Mouse (Mus musculus): Measurements from ENCODE around the gene Astn1.
A peak's percentile ranks its signal among the peaks of the same experiment; 100 is the strongest.

Gene Astn1

DNA sequence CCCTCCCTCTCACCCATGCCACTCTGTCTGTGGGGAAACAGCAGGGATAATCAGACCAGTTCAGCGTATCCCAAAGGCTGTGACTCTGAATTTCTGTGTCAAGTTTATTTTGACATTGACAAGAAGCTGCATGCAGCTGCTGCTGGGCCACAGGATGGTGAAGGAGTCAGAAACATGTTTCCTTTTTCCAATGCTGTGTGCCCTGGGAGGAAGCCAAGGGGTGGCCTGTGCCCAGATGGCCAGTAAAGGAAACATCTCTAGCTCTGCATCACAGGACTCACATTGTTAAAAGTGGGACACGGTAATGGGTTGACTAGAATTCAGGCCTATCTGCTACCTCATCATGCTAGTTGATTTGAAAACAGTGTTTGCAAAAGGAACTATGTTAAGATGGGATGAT is 279.2 kb downstream of the Astn1 start:
- no peak for DNase-seq

DNA sequence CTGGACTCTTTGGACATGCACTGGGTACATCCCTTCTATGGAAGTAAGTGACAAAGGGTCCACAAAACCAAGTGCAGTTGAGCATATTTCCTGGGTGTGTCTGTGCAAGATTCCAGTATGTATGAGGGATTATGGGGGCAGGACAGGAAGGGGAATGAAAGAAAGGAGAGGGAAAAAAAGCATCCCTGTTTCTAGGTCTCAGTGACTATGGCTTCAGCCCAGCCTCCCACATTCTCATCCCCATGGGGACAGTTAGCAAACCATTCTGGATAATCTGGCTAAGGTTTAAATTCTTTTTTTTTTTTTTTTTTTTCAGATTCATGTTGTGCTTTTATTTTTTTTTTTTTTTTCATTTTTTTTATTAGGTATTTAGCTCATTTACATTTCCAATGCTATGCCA is 280.2 kb downstream of the Astn1 start:
- DNase-seq = no peak

DNA sequence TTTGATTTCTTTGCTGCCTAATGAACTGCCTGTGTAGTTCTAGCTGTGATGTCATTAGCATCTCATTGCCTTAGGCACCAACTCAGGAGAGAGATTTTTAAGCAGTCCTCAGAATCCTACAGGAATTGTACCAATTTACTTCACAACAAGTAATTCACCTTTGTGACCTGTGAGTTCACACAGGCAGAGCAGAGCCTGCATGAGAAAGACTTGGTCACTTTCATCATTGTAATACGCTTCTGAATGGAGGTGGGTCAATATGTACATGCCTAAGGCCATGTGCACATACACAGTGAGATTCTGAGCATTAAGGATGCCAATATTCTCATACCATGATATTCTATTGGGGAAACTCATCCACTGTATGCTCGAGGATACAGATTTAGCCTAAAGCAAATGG is 290.7 kb downstream of the Astn1 start:
- DNase-seq = no peak

DNA sequence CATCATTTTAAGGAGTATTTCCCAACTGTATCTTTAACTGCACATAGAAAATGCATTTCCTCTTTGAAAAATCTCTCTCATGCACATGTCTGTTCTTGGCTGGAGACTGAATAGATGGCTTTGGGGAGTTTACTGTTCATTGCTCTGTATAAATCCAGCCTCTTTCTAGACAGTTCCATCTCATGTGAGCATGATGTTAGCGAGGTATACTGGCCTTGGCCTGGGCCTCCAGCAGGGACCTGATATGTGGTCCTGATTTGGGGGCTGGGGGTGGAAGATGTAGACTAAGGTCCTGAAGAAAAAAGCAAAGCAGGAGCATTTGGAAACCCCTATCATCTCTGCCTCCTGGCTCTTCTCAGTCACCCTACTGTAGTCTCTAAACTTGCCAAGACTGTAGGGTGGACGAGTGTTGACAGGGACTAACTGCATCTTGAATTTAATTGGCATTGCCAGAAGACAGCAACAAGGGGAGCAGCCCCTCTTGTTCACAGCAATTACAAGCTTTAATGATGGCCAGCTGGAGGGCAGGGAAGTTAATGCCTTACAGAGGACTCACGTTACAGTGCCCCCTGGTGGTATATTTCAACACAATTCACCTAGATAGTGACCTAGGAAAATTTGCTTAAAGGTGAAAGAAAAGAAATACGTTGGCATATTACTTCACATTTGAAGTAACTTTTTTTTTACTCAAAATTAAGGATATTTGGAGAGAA is 291.9 kb downstream of the Astn1 start:
- DNase-seq = peak; percentile 7

DNA sequence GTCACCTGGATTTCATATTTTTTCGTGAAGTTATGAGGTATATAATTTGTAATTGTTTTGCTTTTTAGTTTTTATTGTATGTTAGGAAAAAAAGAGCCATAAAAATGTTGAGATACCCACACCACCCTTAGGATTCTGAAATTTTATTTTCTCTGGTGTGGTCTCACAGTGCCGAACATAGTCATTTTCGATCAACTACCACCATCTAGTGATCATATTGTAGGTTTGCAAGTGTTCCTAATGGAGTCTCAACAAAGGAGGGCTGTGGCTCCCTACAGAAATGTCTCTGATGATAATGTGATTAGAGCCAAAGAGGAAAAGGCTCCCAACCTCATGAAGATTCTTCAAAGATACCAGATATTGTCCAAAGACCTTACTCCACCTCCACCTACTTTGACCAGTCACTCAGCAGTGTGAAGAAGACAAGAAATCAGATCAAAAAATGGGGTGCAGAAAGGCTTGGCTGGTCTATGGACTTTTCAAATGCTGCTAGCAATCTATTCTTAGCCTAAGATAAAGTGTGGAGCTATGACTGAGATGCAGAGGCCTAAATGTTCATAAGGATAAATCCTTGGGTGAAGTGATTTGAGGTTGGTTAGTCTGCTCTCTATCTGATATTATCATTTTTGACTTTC is 292.6 kb downstream of the Astn1 start:
- DNase-seq = no peak

DNA sequence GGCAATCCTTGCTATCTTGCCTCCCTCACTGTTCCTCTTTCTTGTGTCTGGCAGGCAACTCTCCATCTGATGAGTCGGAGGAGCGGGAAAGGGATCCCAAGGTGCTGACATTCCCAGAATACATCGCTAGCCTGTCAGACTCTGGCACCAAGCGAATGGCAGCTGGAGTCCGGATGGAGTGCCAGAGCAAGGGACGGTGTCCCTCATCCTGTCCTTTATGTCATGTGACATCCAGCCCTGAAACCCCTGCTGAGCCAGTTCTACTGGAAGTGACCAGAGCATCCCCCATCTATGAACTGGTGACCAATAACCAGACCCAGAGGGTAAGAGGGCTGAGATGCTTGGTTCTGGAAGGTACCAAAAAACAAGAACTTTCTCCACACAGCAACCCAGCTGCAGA is 294.9 kb downstream of the Astn1 start:
- DNase-seq = no peak

DNA sequence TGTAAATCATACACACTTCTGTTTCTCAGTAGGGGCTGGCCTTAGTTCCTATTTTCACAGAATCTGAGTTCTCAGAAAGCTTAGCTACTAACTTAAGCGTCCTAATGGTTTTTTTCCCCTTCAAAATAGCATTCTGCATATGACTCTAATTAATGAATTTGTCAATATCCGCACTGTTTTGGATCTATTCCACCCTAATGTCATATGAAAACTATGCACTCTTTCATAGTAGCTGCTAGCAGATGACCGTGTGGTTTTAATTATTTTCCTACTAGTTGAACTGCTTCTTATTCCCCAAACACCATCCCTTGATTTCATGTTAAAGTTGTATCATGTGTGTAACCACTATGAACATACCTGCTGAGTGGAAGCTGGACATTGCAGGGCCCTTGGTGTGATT is 303.9 kb downstream of the Astn1 start:
- no peak for DNase-seq

DNA sequence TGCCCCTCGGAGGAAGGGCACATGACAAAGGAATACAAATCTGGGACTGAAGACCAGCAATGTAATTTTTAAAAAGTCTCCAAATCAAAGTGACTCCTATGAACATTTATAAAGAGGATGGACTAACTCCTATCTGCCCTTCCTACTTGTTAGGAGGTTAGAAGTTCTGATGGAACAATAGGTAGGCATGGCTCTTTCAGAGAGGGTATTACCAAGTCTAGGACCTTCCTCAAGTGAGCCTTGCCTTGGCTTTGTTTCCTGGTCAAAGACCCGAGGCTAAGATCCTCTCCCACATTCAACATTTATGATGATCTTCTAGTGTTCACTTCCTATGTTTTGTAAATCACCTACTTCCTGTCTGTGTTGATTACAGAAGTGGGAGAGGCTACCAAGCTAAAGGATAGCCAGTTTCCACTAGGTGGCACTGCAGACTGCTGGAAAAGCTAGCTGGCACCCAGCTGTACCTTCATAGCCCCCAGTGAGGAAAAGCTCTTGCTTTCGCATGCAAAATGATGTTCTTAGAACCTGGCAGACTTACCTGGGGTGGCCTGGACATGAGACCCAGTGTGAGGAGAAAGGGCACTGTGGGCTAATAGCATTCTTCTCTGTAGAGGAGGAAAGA is 308.0 kb downstream of the Astn1 start:
- DNase-seq = peak; percentile 6

DNA sequence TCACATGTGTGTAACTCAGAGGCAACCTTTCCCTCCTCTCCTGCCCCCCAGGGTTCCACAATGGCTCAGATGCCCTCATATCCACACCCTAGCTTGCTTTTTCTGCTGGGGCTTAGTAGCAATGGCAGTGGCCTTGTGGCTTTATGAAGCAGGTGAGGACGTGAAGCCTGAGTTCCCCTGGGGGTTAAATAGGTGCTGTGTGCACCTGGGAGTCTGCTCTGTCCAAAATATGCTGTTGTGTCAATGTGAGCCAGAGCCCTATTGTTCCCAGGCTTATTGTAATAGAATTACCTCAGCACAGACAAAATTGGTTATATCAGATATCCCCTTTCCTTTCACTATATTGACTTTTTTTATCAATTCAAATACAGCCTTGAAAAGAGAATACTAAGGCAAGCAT is 325.7 kb downstream of the Astn1 start:
- no peak for DNase-seq

DNA sequence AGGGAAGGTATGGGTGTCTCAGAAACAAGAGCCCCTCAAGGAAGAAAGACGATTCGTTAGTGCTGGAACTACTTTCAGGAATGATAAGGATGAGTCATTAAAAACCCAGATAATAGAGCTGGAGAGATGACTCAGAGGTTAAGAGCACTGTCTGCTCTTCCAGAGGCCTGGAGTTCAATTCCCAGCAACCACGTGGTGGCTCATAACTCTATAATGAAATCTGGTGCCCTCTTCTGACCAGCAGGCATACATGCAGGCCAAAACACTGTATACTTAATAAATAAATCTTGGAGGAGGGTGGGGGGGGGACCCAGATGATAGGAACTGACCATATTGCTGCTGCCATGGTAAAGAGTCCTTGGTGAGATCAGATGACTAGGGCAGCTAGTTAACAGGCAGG is 335.4 kb downstream of the Astn1 start:
- DNase-seq = no peak

DNA sequence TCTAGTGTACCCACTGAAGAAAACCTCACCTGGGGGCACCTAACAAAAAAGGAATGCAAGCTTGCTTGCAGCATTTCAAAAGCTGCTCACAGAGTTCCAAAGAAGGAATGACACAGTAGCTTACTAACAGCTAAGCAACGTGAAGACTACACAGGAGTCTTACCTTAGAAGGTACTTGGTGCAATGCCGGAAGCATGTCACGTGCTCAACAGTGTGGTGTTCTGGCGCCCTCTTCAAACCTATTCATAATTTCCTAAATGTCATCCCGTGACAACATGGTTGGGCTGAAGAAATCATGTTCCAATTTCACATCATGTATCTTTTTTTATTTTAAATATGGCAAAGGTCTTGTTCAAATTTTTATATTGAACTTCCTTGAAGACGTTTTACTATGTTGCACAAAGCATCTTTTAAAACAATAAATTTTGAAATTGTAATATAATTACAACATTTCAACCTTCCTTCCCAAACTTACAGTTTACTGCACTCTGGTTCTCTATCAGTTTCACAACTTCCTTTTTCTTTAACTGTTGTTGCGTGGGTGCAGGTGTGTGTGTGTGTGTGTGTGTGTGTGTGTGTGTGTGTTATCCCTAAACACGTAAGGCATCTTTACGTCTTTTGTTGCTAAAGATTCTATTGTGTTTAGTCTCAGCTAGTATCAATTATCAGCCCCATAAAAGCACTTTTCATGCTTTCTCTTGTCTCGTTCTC is 335.9 kb downstream of the Astn1 start:
- no peak for DNase-seq

DNA sequence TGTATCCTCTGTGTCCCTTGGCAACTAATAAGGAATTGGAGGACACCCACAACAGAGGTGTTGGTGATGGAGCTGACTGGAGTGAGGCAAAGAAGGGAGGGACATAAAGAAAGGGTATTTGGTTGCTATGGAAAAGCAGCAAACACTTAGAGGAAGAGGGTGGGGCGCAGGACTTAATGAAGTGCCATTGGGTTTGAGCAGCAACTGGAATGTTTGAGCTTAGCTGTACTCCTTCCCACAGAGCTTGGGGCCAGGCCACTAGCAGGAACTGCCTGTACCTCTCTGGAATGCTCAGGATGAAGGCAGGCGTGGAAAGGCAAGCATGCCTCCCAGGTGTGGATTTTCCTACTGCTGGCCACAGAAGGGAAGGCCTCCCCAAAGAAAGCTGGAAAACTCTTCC is 337.2 kb downstream of the Astn1 start:
- DNase-seq = no peak

DNA sequence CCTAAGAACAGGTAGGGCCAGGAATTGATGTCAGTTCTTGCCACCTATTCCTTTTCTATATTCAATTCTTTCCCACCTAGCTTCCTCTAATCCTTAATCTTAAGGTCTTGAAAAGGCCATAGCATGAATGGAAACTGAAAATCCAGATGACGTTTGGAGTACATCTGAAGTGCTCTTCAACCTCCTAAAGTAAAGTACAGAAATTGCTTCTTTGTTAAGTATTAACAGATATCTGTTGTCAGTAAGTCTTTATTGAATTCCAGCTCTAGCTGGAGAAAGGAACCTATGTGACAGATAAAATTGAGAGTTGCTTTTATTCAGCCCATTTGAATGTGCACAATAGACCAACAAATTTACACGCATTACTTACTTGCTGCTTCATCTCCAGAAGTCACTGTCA is 338.1 kb downstream of the Astn1 start:
- no peak for DNase-seq

DNA sequence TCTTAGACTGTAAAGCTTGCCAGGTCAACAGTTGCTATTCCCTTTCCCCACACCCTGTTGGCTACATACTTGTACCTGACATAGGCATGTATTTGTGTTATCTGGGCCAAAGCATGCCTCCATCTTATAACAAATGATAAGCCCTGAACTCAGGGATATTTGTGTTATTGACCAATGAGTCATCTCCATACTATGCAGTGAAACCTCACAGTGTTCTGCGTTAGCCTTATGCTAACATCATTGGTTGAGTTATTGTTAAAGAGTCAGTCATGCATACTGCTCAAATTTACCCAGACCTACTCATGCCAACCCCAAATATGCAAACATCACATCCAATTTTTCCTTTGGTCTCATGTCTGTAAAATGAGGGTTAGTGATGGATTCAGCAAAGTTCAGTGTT is 339.3 kb downstream of the Astn1 start:
- DNase-seq = no peak

DNA sequence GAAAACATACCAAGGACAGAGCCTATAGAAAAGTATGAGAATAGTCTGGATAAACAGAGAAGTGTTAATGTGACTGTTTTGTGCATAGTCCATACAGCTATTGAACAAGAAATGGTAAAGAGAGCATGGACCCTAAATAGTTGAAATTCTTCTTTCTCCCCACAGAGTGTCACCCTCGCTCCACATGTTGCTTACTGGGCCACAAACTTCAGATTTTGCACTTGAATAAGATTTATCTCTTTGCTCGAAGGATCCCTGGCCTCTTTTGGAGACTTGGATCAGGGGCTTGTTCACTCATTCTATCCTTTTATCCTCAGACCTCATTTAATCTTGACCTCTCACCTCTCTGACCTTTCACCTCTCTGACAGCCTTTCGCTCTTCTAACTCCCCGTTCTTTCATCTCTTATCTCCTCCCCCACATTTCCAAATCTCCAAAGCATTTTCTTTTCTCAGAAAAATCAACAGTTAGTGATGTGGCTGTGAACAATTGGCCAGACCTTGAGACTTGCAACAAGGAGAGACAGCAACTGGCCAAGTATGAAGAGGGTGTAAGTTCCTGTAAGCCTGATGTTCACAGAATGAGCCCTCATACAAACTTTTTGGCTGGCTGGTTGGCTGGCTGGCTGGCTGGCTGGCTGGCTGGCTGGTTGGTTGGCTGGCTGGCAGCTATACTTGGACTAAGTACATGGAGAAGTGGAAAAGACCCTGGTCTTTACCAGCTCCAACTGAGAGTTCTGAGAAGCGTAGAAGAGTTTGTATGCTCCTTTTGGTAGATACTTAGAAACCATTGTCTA is 351.4 kb downstream of the Astn1 start:
- no peak for DNase-seq

DNA sequence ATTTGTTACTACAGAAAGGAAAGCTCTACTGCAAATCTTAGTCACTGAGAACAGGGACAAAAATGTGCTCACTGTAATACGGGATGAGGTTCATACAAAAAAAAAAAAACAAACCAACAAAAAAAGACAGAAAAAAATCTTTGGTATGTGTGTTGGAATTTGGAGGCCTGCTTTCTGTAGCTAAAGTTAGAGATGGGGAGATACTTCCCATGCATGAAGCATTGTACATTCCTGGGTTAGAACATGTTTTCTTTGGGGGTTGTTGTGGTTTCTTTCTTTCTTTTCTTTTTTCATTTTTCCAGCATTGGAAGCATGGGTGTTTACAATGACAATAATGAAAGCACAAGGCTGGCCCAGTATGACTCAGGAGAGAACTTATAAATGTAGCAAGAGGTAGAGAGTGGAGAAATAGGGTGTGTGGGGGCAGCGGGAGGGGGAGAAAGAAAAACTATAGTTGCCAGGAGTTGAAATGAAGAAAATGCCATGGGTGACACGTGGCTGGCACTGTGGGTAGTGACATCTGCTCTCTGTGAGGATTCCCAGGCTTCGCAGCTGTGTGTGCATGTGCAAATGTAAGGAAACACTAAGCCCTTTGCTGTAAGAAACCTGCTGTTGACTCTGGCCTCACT is 370.9 kb downstream of the Astn1 start:
- no peak for DNase-seq

DNA sequence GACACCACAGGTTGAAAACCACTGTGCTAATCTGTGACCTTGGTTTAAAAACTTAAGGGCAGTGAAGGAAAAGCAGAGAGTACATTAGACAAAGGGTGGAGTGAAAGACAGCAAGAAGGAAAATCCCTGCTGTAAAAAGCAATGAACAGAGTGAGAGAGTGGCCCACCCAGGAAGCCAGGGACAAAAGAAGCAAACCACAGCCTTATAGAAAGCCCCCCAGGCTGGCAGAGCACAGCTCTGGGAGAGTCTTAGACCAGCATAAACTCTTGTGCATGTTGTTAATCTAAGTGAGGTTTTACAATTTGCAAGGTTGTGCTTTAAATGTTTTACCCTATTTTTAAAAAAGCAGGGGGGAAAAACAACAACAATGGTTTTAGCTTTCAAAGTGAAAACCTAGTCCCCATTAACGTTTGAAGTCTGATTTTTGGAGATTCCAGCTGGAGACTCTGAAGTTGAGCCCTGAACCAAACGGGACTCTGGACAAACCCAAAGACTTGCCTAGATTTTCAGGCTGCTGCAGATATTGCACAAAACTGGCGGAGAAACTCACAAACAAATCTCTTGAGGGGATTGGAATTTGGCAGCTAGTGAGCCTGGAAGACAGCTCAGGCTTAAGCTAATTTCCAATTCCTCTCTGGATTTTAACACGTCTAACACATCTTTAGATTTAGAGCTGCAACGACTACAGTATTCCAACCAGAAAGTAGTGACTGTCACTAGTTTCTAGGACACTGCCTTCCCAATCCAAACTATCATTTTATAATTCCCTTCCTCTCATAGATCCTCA is 377.3 kb downstream of the Astn1 start:
- no peak for DNase-seq

DNA sequence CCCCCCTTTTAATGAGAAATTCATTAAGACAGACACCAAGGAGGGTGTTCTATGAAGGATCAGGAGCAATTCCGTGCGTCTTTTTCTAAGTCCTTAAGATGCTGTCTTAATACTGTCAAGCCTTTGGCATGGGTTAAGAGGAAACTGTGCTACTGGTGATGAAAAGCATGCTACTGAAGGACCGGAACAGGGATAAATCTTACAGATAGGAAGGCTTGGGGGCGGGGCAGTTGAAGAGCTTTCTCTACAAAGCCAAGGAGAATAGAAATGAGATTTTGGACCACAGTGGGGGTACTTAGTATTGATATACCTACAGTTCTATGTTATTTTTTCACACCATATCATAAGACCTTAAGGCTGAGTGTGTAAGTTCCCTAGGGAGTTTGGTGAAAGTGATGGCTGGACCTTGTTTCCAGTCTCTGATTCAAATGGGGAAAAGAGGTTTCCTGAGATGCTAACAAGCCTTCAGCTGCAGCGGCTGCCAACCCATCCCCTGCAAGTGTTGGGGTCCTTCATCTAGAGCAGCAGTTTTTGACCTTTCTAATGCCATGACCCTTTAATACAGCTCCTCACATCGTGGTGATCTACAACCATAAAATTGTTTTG is 378.2 kb downstream of the Astn1 start:
- no peak for DNase-seq

DNA sequence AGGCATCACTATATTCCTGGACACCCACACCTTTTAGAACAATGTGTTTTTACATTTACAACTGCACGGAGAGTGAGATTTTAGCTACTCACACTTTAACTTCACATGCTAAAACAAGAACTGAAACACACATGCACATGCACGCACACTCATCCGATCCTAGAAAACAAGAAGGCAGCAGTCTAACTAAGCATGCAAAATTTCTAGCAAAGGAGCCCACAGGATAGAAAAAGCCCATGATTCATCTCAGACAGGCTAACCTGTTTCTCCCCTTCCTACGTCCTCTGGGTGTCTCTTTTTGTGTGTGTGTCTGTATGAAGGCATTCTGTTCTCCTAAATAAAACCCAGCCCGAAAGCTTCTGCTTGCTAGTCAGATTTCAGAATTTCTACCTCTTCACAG is 378.9 kb downstream of the Astn1 start:
- DNase-seq = no peak

All from kidney, adult 11 months (tissue).